Mouse (Mus musculus) liver, embryonic 11.5 days (tissue): ENCODE data around the gene Eipr1. TPM values are rescaled to one million over a fixed set of nuclear protein-coding genes. Genes with fewer than 3 reads are reported as not detected.

Source experiments
- ATAC-seq: fragments of 200-750 bp; cut with Nextera tagmentation; replicated peaks from 2 replicates; pipeline ENCODE4 v1.8.0; 2017; ENCODE audit warnings: moderate number of reproducible peaks, mild to moderate bottlenecking, moderate TSS enrichment, moderate library complexity; ENCODE audit not compliant: low FRiP score
- DNase-seq: peaks from one replicate; pipeline ENCODE4 v3.0.0-alpha.2; 2017; ENCODE audit warnings: low spot score
- H3K27ac ChIP-seq: fragments of 300-500 bp; sonication (generic); 2 replicates; pipeline ENCODE4 v1.5.1; 2014; ENCODE audit warnings: mild to moderate bottlenecking, low read depth, low read length, control low read depth
- H3K27me3 ChIP-seq: fragments of 300-500 bp; sonication (generic); replicated peaks from 2 replicates; pipeline ENCODE4 v1.6.1; 2014; ENCODE audit warnings: low read length, mixed read lengths; ENCODE audit not compliant: control insufficient read depth, insufficient read depth
- H3K36me3 ChIP-seq: fragments of 300-500 bp; sonication (generic); 2 replicates; pipeline ENCODE4 v1.6.1; 2014; ENCODE audit warnings: mild to moderate bottlenecking, low read length, moderate library complexity, mixed read lengths; ENCODE audit not compliant: control insufficient read depth, insufficient read depth
- H3K4me1 ChIP-seq: fragments of 300-500 bp; sonication (generic); replicated peaks from 2 replicates; pipeline ENCODE4 v1.6.1; 2014; ENCODE audit warnings: low read length, mixed read lengths; ENCODE audit not compliant: control insufficient read depth, insufficient read depth
- H3K4me2 ChIP-seq: fragments of 300-500 bp; sonication (generic); 2 replicates; pipeline ENCODE4 v1.6.1; 2014; ENCODE audit warnings: mild to moderate bottlenecking, control low read depth, moderate library complexity
- H3K4me3 ChIP-seq: fragments of 300-500 bp; sonication (generic); 2 replicates; pipeline ENCODE4 v1.5.1; 2014; ENCODE audit warnings: low read depth, low read length, control low read depth
- H3K9ac ChIP-seq: fragments of 300-500 bp; sonication (generic); 2 replicates; pipeline ENCODE4 v1.6.1; 2014; ENCODE audit warnings: low read depth, low read length, control low read depth
- H3K9me3 ChIP-seq: fragments of 300-500 bp; sonication (generic); 2 replicates; pipeline ENCODE4 v1.6.1; 2016; ENCODE audit warnings: low read length, inconsistent platforms, mixed read lengths; ENCODE audit not compliant: control insufficient read depth
- WGBS: fragments of 180-500 bp; shearing (Covaris S2); extraction: QIAGEN DNeasy Blood & Tissue Kit; methylation state at CpG from one replicate; pipeline ENCODE4 v1.1.7; 2014; 5-methylcytosine and 5-hydroxymethylcytosine counted together
- polyA plus RNA-seq: library from polyadenylated mRNA; unstranded; fragments of >200 nt; fragmentation: Nextera tagmentation; extraction: Ambion mirVana; gene quantifications from 2 replicates; pipeline ENCODE4 v1.2.1, GENCODE M21; 2014

Gene Eipr1
- polyA plus RNA-seq, 1 experiment from 2014 or later: 39.8 TPM

DNA sequence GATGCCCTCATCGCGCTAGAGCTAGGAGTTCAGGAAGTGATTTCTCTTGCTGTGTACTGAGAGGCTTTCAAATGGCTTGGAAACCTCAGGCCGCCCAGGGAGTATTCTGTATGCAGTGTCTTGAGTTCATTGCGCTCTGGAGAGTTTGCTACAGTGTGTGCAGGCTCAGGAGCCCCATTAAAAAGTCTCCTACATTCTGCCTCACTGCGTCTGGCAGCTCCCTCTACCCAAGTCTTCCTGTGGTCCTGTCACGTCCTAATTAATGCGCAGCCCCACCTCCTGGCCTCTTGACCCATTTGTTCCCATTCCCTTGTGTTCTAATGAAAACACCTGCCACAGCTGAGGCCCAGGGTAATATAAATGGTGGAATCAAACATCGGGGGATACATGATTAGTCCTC is 33.3 kb downstream of the Eipr1 start:
- H3K9ac ChIP-seq: no peak overlapping the region
- no peaks in the 10 kb centered on the region for H3K9me3 ChIP-seq
- H3K27me3 ChIP-seq: no peaks in the 10 kb centered on the region
- H3K4me2 ChIP-seq: no peak overlapping the region
- H3K4me1 ChIP-seq: no peaks in the 10 kb centered on the region
- DNase-seq (no peak), ATAC-seq (no peak)
- 64% methylated on average over 8 of the region's 8 CpGs for WGBS
- no peak overlapping the region for H3K4me3 ChIP-seq
- H3K36me3 ChIP-seq: no peaks in the 10 kb centered on the region
- H3K27ac ChIP-seq: no peak overlapping the region

DNA sequence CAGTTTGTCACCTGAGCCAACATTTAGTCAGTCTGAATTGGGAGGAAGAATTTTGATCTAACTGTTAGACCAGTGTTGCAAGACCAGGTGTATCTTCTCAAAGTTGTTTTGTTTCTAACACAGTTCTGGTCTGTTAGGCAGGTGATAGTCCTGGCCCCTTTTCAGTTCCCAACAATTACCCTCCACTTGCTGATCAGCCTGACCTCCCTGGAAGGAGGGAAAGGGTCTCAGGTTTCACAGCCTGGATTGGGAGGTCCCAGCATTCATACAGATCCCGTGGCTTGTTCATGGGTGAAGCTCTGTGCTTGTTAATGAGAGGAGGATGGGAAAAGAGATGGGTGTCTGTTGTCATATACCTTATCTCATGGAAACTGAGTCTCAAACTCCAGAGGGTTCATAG is 33.7 kb downstream of the Eipr1 start:
- no peak for DNase-seq

DNA sequence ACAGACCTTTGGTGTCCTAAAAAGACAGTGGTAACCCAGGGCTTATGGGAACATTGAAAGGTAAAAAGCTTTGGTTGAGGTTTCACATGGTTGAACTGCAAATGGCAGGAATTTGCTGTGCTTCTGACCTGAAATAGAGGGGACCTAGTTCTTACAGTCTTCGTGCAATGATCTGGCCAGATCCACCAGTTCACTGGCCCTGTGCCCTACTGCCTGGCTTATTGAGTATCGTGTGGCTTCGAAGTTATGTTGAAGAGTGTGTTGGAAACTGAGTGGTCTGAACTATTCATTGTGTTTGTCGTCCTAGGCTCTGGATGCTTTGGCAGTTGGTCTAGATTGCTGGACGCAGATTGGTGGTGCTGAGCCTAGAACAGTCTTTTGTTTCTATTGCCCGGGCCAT is 34.7 kb downstream of the Eipr1 start:
- Histone ChIP-seq H3K27me3 (no peaks in the 10 kb centered on the region), H3K4me1 (no peaks in the 10 kb centered on the region), H3K36me3 (no peaks in the 10 kb centered on the region), H3K4me3 (no peak overlapping the region), H3K9ac (no peak overlapping the region), H3K27ac (no peak overlapping the region), H3K9me3 (no peaks in the 10 kb centered on the region), H3K4me2 (no peak overlapping the region)
- no peak for ATAC-seq
- no peak for DNase-seq
- WGBS: 87% methylated on average over 6 of the region's 6 CpGs

More for the DNA sequence above, 33.7 kb downstream of the Eipr1 start:
- no peak overlapping the region for H3K27ac ChIP-seq
- ATAC-seq: no peak
- H3K4me1 ChIP-seq: no peaks in the 10 kb centered on the region
- no peaks in the 10 kb centered on the region for H3K27me3 ChIP-seq
- H3K4me3 ChIP-seq: no peak overlapping the region
- H3K9me3 ChIP-seq: no peaks in the 10 kb centered on the region
- H3K9ac ChIP-seq: no peak overlapping the region
- 35% methylated on average over 1 of the region's 1 CpGs for WGBS
- no peaks in the 10 kb centered on the region for H3K36me3 ChIP-seq
- H3K4me2 ChIP-seq: no peak overlapping the region

DNA sequence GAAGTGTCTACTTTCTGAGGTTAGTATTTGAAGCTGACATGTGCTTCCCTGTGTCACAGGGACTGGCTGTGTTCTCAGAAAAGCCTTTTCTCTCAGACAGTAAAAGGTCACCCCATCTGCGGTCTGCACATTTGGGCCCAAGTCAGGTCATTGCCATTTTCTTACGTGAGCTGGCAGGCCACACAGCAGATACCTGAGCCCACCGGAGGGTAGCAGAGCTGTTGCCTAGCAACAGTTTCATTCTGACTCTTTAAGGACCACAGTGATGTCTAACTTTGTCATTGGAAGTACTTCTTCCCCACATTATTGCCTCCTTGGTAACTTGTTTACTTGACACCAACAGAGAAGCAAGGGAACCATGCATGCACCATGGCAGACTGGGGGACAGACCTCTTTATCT is 41.0 kb downstream of the Eipr1 start:
- DNase-seq (no peak), ATAC-seq (no peak)
- Histone ChIP-seq H3K27me3 (no peaks in the 10 kb centered on the region), H3K4me2 (no peak overlapping the region), H3K4me1 (no peaks in the 10 kb centered on the region), H3K9ac (no peak overlapping the region), H3K9me3 (no peaks in the 10 kb centered on the region), H3K36me3 (no peaks in the 10 kb centered on the region), H3K4me3 (no peak overlapping the region), H3K27ac (no peak overlapping the region)
- WGBS: 85% methylated on average over 3 of the region's 3 CpGs

DNA sequence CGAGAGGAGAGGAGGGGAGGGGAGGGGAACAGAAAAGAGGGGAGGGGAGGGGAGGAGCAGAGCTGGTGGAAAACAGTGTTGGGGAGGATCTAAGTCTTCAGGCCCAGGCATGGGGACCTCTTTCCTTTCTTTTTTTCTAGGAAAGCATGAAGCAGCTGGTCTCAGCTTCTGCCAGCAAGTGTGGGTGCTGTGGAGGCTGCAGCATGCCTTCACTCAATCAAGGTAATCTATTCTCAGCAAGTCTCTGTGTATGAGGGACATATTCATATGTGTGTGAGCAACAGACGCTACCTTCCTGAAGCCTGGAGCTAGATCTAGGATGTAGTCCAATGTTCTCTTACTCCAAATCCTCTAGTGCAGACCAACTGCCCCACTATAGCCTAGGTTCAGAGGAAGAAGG is 42.1 kb downstream of the Eipr1 start:
- H3K36me3 ChIP-seq: no peaks in the 10 kb centered on the region; the same call in 1 of the 2 replicates
- no peak overlapping the region for H3K4me2 ChIP-seq
- WGBS: 68% methylated on average over 2 of the region's 2 CpGs
- H3K9ac ChIP-seq: no peak overlapping the region
- no peak overlapping the region for H3K4me3 ChIP-seq
- H3K27me3 ChIP-seq: no peaks in the 10 kb centered on the region
- no peaks in the 10 kb centered on the region for H3K9me3 ChIP-seq
- H3K4me1 ChIP-seq: no peaks in the 10 kb centered on the region
- no peak overlapping the region for H3K27ac ChIP-seq
- ATAC-seq (no peak), DNase-seq (no peak)

DNA sequence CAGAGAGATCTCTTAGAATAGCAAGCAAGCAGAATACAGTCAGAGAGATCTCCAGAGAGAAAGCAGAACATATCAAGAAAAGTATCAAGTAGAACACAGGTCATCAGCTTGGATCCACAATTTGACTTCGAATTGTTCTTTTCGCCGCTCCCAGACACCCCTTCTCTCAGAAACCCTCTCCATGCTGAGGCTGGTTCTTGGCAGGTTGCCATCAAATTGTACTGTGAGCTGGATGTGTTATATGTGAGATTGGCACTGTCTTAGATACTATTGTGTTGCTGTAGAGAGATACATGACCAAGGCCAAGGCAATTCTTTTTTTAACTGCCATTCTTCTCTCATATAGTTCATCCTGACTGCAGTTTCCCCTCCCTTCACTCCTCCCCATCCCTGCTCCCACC is 43.4 kb downstream of the Eipr1 start:
- no peaks in the 10 kb centered on the region for H3K27me3 ChIP-seq
- H3K9me3 ChIP-seq: no peaks in the 10 kb centered on the region
- H3K27ac ChIP-seq: no peak overlapping the region
- no peak overlapping the region for H3K9ac ChIP-seq
- DNase-seq (no peak), ATAC-seq (no peak)
- no peaks in the 10 kb centered on the region; the same call in 1 of the 2 replicates for H3K36me3 ChIP-seq
- no peak overlapping the region for H3K4me2 ChIP-seq
- no peaks in the 10 kb centered on the region for H3K4me1 ChIP-seq
- no peak overlapping the region for H3K4me3 ChIP-seq
- WGBS: 90% methylated on average over 3 of the region's 3 CpGs

DNA sequence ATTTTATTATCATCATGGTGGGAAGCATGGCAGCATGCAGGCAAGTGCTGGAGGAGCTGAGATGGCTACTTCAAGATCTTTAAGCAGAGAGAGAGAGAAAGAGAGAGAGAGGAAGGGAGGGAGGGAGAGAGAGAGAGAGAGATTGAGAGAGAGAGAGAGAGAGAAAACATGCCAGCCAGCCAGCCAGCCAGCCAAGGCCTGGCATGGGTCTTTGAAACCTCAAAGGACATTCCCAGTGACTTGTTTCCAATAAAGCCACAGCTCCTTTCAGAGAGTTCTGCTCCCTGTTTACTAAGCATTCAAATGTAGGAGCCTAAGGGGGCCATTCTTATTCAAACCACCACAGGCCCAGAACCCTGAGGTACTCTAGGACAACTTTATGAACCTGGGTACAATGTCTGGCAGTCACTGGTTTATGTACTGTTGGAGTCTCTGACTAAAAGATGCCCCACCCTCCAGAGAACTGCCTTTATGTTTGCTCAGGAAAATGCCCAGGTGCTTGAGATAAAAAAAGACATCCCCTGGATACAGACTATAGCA is 45.3 kb downstream of the Eipr1 start:
- H3K27ac ChIP-seq: no peak overlapping the region
- H3K4me2 ChIP-seq: no peak overlapping the region
- no peaks in the 10 kb centered on the region; the same call in 1 of the 2 replicates for H3K4me1 ChIP-seq
- no peak overlapping the region for H3K9ac ChIP-seq
- no peak for ATAC-seq
- DNase-seq: no peak
- H3K27me3 ChIP-seq: no peaks in the 10 kb centered on the region
- no peaks in the 10 kb centered on the region; the same call in 1 of the 2 replicates for H3K36me3 ChIP-seq
- no peak overlapping the region for H3K4me3 ChIP-seq
- H3K9me3 ChIP-seq: no peaks in the 10 kb centered on the region

DNA sequence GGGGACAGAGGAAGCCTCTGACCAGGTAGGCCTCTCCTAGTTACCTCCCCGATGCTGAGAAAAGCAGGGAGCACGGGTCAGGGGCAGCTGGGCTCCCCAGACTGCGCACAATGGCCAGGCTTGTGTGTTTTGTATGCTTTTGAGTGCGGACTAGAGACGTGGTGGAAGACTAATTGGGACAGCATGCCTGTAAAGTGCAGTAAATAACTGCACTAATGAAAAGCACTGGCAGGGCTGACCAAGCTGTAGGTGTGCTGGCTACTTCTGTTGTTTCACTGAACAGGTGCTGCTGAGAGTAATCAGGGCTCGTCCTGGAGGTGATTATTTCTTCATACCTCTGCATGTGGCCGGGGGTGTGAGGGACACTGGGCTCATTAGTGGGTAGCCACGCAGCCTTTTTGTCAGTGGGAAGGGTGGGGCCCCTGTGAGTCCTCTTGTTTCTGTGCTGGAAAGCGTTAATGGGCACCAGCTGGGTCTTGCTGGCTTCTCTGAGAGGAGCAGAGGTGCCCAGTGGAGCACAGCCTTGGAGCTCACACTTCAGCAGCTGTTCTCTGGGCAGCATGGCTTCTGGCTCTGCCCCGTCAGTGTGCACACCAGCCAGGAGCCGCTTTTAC is 48.3 kb downstream of the Eipr1 start:
- Histone ChIP-seq H3K27ac (no peak overlapping the region), H3K9ac (no peak overlapping the region), H3K36me3 (no peaks in the 10 kb centered on the region; the same call in 1 of the 2 replicates), H3K4me1 (peaks cover 18% of the 10 kb centered on the region), H3K4me2 (no peak overlapping the region), H3K27me3 (no peaks in the 10 kb centered on the region), H3K4me3 (no peak overlapping the region), H3K9me3 (no peaks in the 10 kb centered on the region)
- ATAC-seq (no peak), DNase-seq (no peak)
- WGBS: 70% methylated on average over 11 of the region's 11 CpGs

DNA sequence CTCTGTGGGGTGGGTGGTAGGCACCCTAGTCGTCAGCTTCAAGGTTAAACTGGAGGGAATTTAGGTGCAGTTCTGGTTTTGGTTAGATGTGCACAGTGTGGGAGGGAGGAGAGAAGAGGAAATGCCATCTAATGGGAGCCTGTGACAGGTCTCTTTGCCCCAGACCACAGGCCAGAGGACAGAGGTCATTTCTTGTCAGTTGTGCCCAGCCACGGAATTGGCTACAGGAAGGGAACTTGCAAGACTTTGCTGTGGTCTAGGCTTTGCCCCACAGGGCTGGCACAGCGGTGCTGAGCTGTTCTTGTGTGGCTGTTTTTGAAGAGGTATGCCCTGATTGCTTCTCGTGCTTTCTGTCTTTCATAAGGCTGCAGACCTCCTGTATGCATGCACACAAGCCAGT is 48.8 kb downstream of the Eipr1 start:
- no peak overlapping the region for H3K9ac ChIP-seq
- H3K4me3 ChIP-seq: no peak overlapping the region
- peaks cover 23% of the 10 kb centered on the region for H3K4me1 ChIP-seq
- no peak for DNase-seq
- H3K27me3 ChIP-seq: no peaks in the 10 kb centered on the region
- no peak overlapping the region for H3K27ac ChIP-seq
- H3K9me3 ChIP-seq: no peaks in the 10 kb centered on the region
- ATAC-seq: no peak
- no peak overlapping the region for H3K4me2 ChIP-seq
- WGBS: 52% methylated on average over 4 of the region's 4 CpGs
- no peaks in the 10 kb centered on the region; the same call in 1 of the 2 replicates for H3K36me3 ChIP-seq
